Comparison of ENCODE assay signal across 26 mouse cellular contexts in genomic region chr9:109125481-109125880, GRCm38 (mm10). TPM values are rescaled to one million over a fixed set of nuclear protein-coding genes. Genes with fewer than 3 reads are reported as not detected.
"Had no signal": no experiment of that assay in that cellular context is flagged by ENCODE, and none has a peak within 500 bp of the region (broad histone marks: within the 10 kb centered on the region; RNA-seq: fewer than 3 reads in every experiment).

No protein-coding gene starts in this region.

- H3K27me3 ChIP-seq: midbrain, embryonic 13.5 days; midbrain, embryonic 15.5 days; neural tube, embryonic 13.5 days; neural tube, embryonic 15.5 days had no signal

- H3K9ac ChIP-seq: lung, embryonic 14.5 days; midbrain, embryonic 13.5 days; midbrain, embryonic 15.5 days; neural tube, embryonic 13.5 days; neural tube, embryonic 15.5 days had no signal

- H3K27ac ChIP-seq: midbrain, embryonic 10.5 days; midbrain, embryonic 13.5 days; midbrain, embryonic 15.5 days; neural tube, embryonic 13.5 days; neural tube, embryonic 15.5 days had no signal

- H3K4me1 ChIP-seq: midbrain, embryonic 10.5 days; midbrain, embryonic 13.5 days; midbrain, embryonic 15.5 days had no signal

- H3K4me2 ChIP-seq: lung, embryonic 14.5 days; midbrain, embryonic 13.5 days; midbrain, embryonic 15.5 days; neural tube, embryonic 13.5 days; neural tube, embryonic 15.5 days had no signal

- H3K36me3 ChIP-seq: midbrain, embryonic 13.5 days; midbrain, embryonic 15.5 days; neural tube, embryonic 15.5 days had no signal

- ATAC-seq: midbrain, embryonic 13.5 days; midbrain, embryonic 15.5 days had no signal

- H3K9me3 ChIP-seq: midbrain, embryonic 10.5 days; midbrain, embryonic 13.5 days; midbrain, embryonic 15.5 days; neural tube, embryonic 13.5 days; neural tube, embryonic 15.5 days had no signal

- DNase-seq: lung, adult 18-20 months; lung, embryonic 14.5 days; lung, postnatal 10 days; lung, postnatal 4 days; retina, postnatal 1 day; right cerebral cortex, adult 18-20 months; right cerebral cortex, postnatal 25 days; right cerebral cortex, postnatal 4 days; spleen, adult 18-20 months; thymus, adult 18-20 months; thymus, postnatal 14 days; thymus, postnatal 36 days had no signal

- H3K4me3 ChIP-seq: midbrain, embryonic 10.5 days; midbrain, embryonic 13.5 days; midbrain, embryonic 15.5 days; myocyte; neural tube, embryonic 13.5 days; neural tube, embryonic 15.5 days had no signal

RNA-seq across cellular contexts. Expression of gene Plxnb1, which starts 30.3 kb away (rescaled TPM):
- total RNA-seq: megakaryocyte-erythroid progenitor cell, adult 5-6 weeks had no signal

RNA-seq across cellular contexts. Expression of gene Fbxw21, which starts 36.4 kb away (rescaled TPM):
- total RNA-seq: megakaryocyte, adult 5-6 weeks; megakaryocyte-erythroid progenitor cell, adult 5-6 weeks had no signal
- polyA plus RNA-seq: lung, embryonic 14.5 days; lung, embryonic 16.5 days; midbrain, embryonic 10.5 days; midbrain, embryonic 13.5 days; midbrain, embryonic 15.5 days; myocyte; neural tube, embryonic 11.5 days; neural tube, embryonic 13.5 days; neural tube, embryonic 15.5 days; small intestine, adult 2 months; stomach, embryonic 14.5 days; stomach, embryonic 16.5 days; thymus, postnatal 0 days had no signal
